Mouse (Mus musculus) erythroblast, embryonic 14.5 days (primary cell): ENCODE data around the gene Ankdd1b.

Source experiments
- GATA1 ChIP-seq: IDR thresholded peaks from 2 replicates; pipeline ENCODE4 v1.6.1; 2012; ENCODE audit warnings: low read length, inconsistent platforms, mixed read lengths
- TAL1 ChIP-seq: IDR thresholded peaks from 3 replicates; pipeline ENCODE4 v1.6.1; 2012; ENCODE audit warnings: low read length, inconsistent platforms, mixed read lengths

GRCm38 (mm10) chr13:96507541-96507940, 36.5 kb upstream of the Ankdd1b start:
- TF ChIP-seq TAL1 (no peak), GATA1 (no peak)
